Mouse (Mus musculus) gastrocnemius, adult 8-10 months (tissue): ENCODE data around the gene Tmbim6. TPM values are rescaled to one million over a fixed set of nuclear protein-coding genes. Genes with fewer than 3 reads are reported as not detected.

Source experiments
- DNase-seq, 2 experiments: peaks; one replicate each; pipeline ENCODE4 v3.0.0; 2022; ENCODE audit warnings: low spot score in 2 of 2
- total RNA-seq, 4 experiments: library from RNA; stranded (reverse); gene quantifications; 2 replicates each; pipeline ENCODE4 v1.2.4; 2022

The Tmbim6 gene
- total RNA-seq, 4 experiments from 2014 or later: 194 to 210 (median 203) TPM

- peak in 1 of 2 experiments; percentile 47 for DNase-seq
Observed at GRCm38 (mm10) chr15:99449131-99449750, 56.6 kb downstream of the Tmbim6 start.

GRCm38 (mm10) chr15:99449751-99450280 lies 57.1 kb downstream of the Tmbim6 start:
- DNase-seq: no peak

GRCm38 (mm10) chr15:99453153-99453900 lies 60.6 kb downstream of the Tmbim6 start:
- DNase-seq: no peak

- DNase-seq: no peak
Observed at GRCm38 (mm10) chr15:99454585-99455279, 62.0 kb downstream of the Tmbim6 start.

GRCm38 (mm10) chr15:99455415-99455814 lies 62.7 kb downstream of the Tmbim6 start:
- no peak for DNase-seq

GRCm38 (mm10) chr15:99456338-99456962 lies 63.8 kb downstream of the Tmbim6 start:
- no peak for DNase-seq

- peak; percentile 44 to 49 for DNase-seq
Observed at GRCm38 (mm10) chr15:99456963-99457605, 64.4 kb downstream of the Tmbim6 start.

- peak; percentile 88 for DNase-seq
Observed at GRCm38 (mm10) chr15:99457606-99458401, 65.1 kb downstream of the Tmbim6 start, which contains the start of gene Nckap5l. Gene Nckap5l (minus strand): TSS chr15:99457748.

Other genes starting within 250 kb of the Tmbim6 start
- gene Kcnh3, start 168.0 kb upstream of the Tmbim6 start, total RNA-seq: not detected
- 10 to 100 TPM; 18.8 to 34.0 (median 26.1) TPM for gene Mcrs1, start 140.9 kb upstream of the Tmbim6 start, total RNA-seq
- gene Prpf40b, start 97.8 kb upstream of the Tmbim6 start, total RNA-seq: 10 to 100 TPM; 22.5 to 28.5 (median 25.7) TPM
- not detected for gene Fam186b, start 97.0 kb upstream of the Tmbim6 start, total RNA-seq
- gene Fmnl3, start 22.4 kb upstream of the Tmbim6 start, total RNA-seq: 1 to 10 TPM; 3.3 to 5.4 (median 3.9) TPM
- 1 to 10 TPM; 1.5 to 2.2 (median 1.7) TPM for gene Nckap5l, start 64.9 kb downstream of the Tmbim6 start, total RNA-seq
- 1 to 10 TPM; 3.6 to 6.2 (median 4.5) TPM for gene Bcdin3d, start 81.8 kb downstream of the Tmbim6 start, total RNA-seq
- under 1 TPM in 3 of 4 experiments, not detected in 1; 0.13 to 0.21 (median 0.15) TPM for gene Faim2, start 135.3 kb downstream of the Tmbim6 start, total RNA-seq
- not detected for gene Aqp2, start 186.2 kb downstream of the Tmbim6 start, total RNA-seq
- not detected for gene Aqp5, start 197.9 kb downstream of the Tmbim6 start, total RNA-seq
- gene Aqp6, start 208.5 kb downstream of the Tmbim6 start, total RNA-seq: not detected